Mouse (Mus musculus) skeletal muscle tissue, adult 2 months (tissue): ENCODE measurements around the gene Umad1.

Source experiments
- DNase-seq: peaks from one replicate; pipeline ENCODE4 v3.0.0-alpha.2; 2012; ENCODE audit warnings: low read depth, low spot score

Umad1 gene

DNA sequence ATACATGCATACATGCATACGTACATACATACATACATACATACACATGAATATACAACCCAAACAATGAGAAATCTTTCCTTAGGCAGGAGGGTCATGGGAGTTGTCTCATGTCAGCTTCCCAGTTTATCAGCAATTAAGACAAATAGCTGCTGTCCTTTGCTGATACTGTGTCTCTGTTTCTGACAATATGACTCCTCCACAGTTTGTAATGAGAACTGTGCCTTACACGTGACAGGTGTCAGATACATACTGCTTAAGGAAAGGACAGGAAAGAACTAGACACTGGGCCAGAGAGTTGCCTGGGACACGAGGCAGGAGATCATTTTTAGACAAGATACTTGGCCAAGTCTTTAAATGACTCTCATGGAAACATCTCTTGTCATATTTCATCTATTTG, 215.2 kb downstream of the Umad1 start:
- DNase-seq = no peak

DNA sequence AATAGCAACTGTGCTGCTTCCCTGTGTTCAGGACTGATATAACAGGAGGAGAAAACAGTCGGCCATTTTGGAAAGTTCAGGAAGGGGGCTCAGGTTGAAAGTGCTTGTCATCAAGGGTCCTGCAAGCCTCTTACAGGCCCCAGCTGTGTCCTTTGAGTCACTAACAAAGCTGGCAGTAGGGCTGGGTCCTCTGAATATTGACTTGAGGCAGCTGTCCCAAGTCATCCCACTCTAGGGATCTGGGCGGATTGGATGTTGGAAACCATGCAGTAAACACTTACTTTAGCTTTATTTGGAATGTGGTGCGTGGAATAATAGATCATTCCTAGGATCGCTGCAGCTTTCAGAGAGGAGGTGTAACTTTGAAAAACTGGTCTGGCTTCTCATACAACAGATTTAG, 215.7 kb downstream of the Umad1 start:
- DNase-seq = no peak

GRCm38 (mm10) chr6:8479176-8479575, 220.1 kb downstream of the Umad1 start:
- DNase-seq = no peak

DNA sequence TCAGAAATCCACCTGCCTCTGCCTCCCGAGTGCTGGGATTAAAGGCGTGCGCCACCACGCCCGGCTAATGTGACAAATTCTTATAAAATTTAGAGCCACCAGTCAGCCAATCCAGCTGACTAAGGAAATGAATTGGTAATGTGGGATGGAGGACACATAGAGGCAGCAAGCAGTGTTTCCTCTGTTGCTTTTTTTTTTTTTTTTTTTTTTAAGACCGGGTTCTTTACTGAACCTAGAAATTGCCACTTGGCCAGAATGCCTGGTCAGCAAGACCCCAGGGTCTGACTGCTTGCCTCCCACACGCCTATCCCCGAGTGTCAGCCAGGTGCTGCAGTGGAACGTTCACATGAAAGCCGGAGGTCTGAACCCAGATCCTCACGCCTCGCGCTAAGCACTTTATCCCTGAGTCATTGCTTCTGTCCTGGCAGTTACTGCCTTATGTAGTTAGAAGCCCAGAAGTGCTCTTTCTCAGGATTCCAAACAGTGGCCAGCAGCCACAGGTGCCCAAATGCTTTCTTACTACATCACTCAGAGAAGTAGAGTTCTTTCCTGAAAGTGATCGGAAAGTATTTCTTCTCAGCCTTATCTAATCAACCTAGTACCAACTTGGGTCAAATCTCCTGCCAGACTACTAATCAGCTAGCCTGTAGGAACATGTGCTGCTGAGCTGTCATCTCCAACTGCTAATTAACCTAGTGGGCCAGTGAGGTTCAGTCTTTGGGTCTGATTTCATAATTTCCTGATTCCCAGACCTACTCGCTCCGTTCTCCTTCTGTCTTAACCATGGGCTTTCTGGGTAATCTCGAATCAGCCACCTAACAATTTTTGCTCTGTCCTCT, 225.6 kb downstream of the Umad1 start:
- DNase-seq = no peak

- DNase-seq = peak; percentile 24
These were observed 226.5 kb downstream of the Umad1 start for GRCm38 (mm10) chr6:8485414-8486175.

- no peak for DNase-seq
These were observed 227.4 kb downstream of the Umad1 start for GRCm38 (mm10) chr6:8486391-8487043.

GRCm38 (mm10) chr6:8487044-8487853, 228.2 kb downstream of the Umad1 start:
- no peak for DNase-seq

GRCm38 (mm10) chr6:8488249-8488648, 229.2 kb downstream of the Umad1 start:
- no peak for DNase-seq

- no peak for DNase-seq
These were observed 230.2 kb downstream of the Umad1 start for GRCm38 (mm10) chr6:8489266-8489665.

DNA sequence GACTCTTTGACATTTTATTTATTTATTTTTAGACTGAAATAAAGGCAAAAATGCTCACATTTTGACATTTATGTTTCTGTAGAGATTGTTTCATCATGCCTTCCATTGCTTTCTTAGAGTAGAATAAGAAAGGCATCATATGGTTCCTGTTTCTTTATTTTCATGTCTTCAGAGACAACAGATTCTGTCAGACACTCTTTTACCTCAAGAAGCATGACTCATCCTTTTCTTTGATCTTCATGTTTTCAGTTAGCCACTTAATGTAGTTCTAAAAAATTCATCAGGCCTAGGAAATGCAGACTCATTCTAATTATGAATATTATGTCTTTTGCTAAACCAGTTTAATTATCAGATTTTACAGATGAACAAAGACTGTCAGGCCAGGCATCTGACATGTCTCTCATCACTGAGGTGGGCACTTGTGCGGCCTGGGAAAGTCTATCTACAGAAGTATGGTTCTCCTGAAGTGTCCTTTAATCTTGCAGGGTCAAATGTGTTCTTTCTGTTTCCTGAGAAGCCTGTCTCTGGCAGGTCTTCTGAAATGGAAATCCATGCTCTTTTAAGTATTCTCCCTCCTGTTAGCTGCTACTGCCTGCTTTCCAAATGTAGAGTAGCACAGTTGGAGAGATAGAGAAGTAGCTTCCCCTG, 231.0 kb downstream of the Umad1 start:
- DNase-seq = no peak

DNA sequence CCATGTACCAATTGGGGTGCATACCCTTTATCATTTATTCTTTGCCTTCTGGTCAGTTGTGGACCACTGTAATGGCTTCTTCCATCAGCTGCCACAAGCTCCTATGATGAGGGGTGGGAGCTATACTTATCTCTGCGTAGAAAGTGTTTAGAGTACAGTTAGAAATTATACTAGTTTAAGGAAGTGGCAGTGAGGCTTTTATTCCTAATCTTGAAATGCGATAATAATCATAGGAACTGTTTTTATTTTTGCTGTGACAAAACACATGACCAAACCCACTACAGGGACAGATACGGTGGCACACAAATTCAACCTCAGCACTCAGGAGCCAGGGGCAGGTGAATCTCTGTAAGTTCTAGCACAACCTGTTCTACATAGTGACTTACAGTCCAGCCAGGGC, 233.2 kb downstream of the Umad1 start:
- no peak for DNase-seq

- no peak for DNase-seq
These were observed 236.2 kb downstream of the Umad1 start for GRCm38 (mm10) chr6:8495109-8495826.

DNA sequence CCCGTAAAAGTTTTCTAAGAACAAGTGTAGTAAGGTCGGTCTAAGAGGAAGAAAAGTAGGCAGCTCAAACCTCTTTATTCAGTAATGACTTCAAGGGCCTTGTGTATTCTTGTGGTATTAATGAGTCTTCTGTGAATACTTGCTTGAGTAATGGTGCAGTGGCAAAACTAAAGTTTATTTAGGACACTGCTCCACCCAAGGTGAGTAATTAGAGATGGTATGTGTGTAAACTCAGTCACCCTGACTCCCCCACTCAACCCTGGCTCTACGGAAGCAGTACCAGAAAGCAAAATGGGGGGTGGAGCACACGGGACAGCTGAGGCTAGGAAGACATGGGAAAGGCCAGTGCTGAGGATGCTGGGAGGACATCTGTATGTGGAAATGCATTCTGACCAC, 236.7 kb downstream of the Umad1 start:
- DNase-seq = no peak

GRCm38 (mm10) chr6:8497234-8497867, 238.3 kb downstream of the Umad1 start:
- no peak for DNase-seq

DNA sequence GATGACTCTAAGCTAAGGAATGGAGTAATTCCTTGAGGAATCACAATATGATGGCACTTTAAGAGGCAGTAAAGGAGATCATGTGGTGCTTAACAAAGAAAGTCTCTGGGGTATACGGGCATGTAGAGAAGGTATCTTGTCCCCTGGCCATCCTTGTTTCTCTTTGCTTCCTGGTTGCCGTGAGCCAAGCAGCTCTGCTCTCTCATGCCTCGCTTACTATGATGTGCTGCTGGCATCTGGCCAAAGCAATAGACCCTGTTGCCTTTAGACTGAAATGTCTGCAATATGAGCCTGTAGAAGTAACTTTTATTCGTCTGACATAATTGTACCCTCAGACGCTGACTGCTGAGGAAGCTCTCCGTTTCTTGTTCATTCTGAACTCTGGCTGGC, 238.8 kb downstream of the Umad1 start:
- no peak for DNase-seq

DNA sequence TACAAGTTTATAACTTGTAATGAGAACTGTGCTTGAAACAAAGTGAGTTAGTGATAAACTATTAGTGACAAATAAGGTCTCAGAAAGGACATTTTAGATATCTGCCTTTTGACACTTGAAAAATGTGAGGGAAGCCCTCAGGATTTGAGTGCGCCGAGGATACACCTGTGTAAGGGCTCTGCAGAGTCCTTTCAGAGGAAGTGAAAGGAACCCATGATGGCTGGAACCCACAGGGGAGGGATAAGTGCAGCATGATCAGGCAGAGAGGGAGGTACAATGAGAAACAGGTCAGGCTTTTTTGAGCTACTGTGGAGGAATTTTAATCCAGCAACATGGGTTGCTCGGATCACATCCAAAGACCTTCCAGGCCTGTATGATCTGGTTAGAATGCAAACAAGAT, 239.9 kb downstream of the Umad1 start:
- no peak for DNase-seq

DNA sequence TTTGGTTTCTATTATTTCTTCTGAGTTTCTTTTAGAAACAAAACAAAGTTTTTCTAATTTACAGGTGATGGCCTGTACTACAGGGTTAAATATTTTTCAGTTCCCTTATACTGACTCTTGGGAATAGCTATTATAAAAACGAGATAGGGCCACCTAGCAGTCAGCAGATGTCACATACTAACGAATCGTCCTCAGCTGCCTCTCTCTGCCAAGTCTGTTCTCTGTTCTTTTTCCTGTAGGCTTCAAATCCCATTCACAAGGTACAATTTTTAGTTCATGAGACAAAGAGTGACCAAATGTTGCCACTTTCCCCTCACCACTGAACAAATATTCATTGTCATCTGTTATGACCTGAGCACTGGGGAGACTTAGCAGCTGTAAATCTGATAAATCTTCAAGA, 244.9 kb downstream of the Umad1 start:
- DNase-seq = no peak

GRCm38 (mm10) chr6:8504521-8505228, 245.6 kb downstream of the Umad1 start:
- no peak for DNase-seq

DNA sequence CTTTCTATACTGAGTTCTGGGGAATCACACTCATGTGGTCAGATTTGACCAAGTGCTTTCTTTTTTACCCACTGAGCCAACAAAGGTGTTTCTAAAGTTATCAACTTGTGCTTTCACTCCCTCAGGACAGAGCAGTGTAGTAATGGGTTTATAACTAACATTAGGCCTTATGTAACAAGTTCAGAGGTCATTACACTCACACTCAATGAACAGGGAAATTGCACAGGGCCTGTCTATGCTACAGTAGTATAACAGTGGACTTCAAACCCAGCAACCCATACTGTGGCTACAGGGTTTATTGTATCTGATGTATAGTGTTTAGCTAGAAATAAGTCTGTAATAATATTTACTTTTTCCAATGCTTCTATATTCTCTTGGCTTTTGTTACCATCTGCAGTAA, 247.5 kb downstream of the Umad1 start:
- DNase-seq = no peak
